Mouse (Mus musculus) ES-E14 (cell line): ENCODE measurements around the gene Shld1.

Experiments used
- CHD2 ChIP-seq: IDR thresholded peaks from 2 replicates; pipeline ENCODE4 v1.6.1; 2014; ENCODE audit warnings: mild to moderate bottlenecking, low read depth, low read length, inconsistent platforms
- HCFC1 ChIP-seq: IDR thresholded peaks from 2 replicates; pipeline ENCODE4 v1.6.1; 2012; ENCODE audit warnings: low read length, inconsistent platforms, borderline replicate concordance; ENCODE audit not compliant: insufficient read depth
- MAFK ChIP-seq: IDR thresholded peaks from 2 replicates; pipeline ENCODE4 v1.6.1; 2014; ENCODE audit warnings: mild to moderate bottlenecking, low read depth, low read length, inconsistent platforms; ENCODE audit not compliant: insufficient read depth

- TF ChIP-seq HCFC1 (no peak), MAFK (no peak), CHD2 (no peak)
Measured at GRCm38 (mm10) chr2:132732940-132733339, 46.2 kb downstream of the Shld1 start.
